Mouse (Mus musculus) inflammation-experienced regulatory T-cells, adult 6 months (primary cell): ENCODE measurements around the gene Abhd15. TPM values are rescaled to one million over a fixed set of nuclear protein-coding genes. Genes with fewer than 3 reads are reported as not detected.

Experiments
- ATAC-seq: one replicate; pipeline ENCODE4 v1.8.0; 2017
- polyA plus RNA-seq, 3 experiments: library from polyadenylated mRNA; unstranded; fragments of 100-300 nt; shearing (Covaris generic); gene quantifications; one replicate each; pipeline ENCODE4 v1.2.1; 2017

Abhd15 gene
- 1 to 10 TPM in 2 of 3 experiments, under 1 TPM in 1; 0.88 to 3.8 (median 3.5) TPM for polyA plus RNA-seq

DNA sequence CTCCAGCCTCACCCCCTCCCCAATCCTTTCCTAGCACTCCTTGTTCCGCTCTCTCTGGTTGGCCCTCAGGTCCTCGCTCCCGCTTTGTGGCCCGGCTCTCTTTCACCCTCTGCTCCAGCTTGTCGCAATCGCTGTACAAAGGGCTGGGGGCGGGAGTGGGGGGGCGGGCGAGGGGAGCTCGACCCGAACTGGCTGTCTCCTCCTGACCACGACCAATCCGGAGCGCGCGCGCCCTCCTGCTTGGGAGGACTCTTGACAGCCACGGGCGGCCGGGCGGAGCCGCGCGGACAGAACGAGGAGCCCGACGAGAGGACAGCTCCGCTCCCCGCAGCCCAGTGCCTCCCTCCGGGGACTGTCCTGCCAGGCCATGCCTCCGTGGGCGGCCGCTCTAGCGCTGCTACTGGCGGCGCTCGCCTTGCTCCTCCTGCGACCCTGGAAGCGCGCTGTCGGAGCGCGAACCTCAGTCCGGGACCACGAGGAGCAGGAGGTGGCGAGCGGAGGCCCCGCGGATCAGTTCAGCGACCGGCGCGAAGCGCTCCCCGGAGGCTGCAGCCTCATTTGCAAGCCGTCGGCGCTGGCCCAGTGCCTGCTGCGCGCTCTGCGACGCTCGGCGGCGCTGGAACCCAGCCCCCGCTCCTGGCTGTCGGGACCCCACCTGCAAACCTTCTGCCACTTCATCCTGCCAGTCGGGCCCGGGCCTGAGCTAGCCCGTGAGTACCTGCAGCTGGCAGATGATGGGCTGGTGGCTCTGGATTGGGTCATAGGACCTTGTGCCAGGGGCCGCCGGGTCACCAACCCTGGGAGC lies at the start of gene Abhd15:
Abhd15 (plus strand) TSS at position 290 of the 805 bp plus-strand sequence.
- no peak for ATAC-seq

DNA sequence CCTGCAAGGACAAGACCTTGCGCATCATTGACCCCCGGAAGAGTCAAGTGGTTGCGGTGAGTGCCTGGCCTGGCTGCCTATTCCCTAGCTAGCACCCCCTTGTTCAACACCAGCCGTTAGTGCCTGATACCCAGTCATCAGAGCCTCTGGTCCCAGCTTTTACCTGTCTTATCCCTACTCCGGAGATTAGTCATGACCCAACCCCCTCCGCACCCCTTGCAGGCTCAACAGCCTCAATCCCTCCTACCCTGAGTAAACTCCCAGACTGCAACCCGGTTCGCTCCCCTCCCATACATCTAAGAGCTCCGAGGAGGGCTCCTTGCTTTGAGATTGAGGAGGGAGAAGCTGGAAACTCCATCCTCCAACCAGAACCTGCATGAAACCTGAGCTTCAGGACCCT lies 48.4 kb upstream of the Abhd15 start:
- no peak for ATAC-seq

DNA sequence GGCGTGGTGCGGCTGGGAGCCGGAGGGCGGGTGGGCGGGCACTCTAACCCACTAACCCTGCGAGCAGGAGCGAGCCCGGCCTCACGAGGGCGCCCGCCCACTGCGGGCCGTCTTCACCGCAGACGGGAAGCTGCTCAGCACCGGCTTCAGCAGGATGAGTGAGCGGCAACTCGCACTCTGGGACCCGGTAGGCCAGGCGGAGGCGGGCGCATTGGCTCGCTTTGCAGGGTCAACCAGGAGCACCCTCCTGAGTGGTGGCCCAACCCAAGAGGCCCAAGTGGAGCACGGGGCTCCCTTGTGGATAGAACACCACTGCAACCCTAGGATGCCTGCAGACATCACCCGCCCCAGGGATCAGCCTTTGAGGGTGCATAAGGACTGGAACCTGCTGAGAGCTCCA lies 47.8 kb upstream of the Abhd15 start:
- peak; percentile 89 for ATAC-seq

DNA sequence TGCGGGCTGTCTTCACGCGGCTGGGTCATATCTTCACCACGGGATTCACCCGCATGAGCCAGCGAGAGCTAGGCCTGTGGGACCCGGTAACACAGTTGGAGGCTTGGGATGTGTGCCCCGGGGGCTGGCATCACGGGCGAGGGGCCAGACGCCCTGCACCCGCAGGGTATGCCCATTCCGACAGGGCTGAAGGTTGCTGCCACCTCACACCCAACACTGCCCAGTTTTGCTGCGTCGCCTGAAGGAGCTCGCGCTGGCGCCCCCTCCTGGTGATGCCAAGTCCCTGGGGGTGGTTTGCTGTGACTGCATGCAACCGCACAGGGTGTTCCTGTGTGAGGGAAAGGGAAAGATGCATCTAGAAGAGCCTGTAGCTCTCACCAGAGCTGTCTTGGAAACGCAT lies 47.1 kb upstream of the Abhd15 start:
- ATAC-seq = peak; percentile 81

DNA sequence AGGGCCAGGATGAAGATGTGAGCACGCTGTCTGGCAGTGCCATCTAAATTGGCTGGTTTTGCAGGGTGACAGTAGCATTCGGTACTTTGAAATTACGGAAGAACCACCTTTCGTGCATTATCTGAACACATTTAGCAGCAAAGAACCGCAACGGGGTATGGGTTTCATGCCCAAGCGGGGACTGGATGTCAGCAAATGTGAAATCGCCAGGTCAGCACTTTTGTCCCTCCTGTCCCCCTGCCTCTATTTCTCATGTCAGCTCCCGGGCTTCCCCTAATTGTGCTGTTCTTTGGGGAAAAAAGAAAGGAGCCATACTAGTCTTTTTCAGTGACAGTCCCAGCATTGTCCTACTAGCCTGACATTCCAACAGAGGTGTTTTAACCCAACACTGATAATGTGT lies 46.5 kb upstream of the Abhd15 start:
- no peak for ATAC-seq

DNA sequence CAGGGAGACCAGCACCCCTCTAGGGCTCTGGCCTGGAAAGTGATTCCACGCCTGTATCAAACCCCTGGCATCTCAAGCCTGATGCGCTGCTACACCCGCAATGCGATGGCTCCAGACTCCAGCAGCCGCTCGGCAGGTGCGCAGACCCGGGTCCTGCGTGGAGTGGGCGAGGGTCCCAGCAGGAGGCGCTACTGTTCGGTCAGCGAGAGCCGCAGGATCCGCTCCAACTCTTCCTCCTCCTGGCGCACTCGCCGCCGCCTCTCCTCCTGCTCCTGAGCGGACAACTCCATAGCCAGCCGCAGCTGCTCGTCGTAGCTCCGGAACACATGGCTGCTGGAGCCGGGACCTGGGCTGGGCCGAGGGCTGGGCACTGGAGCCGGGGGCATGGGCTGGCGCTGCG lies 43.5 kb upstream of the Abhd15 start:
- no peak for ATAC-seq

DNA sequence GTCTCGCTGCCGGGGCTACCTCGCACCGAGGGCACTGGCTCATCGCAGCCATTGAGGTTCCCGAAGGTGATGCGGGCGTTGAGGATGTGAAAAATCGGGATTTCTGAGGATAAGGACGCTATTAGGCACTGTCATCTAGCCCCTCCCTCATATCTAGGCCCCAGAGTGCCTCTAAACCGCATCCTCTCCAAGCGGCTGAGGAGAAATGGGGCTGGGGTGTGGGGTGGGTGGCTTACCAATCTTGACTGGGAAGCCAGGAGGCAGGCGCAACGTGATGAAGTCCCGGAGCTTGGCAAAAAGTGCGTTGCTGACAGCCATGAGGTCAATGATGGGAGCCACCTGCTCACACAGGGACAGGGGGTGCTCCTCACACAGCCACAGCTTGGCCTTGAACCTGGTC lies 42.1 kb upstream of the Abhd15 start:
- ATAC-seq = no peak

DNA sequence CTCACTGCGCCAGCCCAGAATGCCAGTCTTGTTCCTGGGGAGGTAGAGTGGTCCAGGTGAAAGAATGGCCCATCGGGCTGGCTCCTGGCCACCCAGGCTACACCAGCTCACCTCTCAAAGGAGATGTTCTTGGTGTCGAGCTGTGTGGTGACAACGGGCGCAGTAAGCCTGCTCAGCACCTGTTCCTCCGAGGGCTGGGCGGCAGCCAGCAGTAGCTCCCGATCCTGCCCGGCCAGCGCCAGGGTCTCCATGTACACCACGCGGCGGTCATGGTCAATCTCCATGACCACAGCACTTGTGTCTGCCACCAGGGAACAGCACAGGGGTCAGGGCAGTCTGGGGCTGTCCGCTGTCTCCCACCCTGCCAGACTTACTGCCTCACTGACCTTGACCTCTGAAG lies 38.7 kb upstream of the Abhd15 start:
- no peak for ATAC-seq

DNA sequence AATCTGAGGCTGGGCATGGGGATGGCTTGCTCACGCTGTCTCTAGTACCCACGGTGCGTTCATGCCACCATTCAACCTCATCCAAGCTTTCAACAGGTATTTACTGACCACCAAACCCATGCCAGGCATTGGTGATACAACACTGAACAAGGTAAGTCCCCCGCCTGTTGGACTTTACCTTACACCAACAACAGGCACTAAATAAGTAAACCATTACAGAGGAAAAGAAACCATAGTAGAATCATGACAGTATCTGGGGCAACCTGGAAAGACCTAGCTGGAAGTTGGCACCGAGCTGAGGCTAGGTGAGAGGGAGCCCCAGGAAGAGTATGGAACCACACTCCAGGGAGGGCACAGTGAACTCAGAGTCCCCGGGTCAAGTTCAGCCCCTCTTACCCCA lies 38.0 kb upstream of the Abhd15 start:
- no peak for ATAC-seq

DNA sequence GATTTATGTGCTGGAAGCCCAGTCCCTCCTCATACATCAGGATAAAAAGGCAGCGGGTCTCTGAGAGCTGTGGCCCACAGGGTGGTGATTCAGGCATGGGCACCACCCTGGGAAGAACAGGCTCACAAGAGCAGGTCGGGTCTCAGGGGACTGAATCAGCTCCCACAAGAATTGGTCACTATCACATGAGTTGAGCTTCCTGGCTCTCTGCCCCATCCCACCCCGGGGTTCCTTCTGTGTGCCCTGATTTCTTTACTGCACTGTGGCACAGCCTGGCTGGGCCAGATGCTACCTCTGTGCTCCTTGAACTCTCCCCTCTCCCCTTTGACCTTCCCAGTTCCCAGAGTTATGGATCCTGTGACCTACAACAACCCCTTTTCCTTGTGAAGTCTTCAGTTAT lies 31.9 kb upstream of the Abhd15 start:
- ATAC-seq = no peak

DNA sequence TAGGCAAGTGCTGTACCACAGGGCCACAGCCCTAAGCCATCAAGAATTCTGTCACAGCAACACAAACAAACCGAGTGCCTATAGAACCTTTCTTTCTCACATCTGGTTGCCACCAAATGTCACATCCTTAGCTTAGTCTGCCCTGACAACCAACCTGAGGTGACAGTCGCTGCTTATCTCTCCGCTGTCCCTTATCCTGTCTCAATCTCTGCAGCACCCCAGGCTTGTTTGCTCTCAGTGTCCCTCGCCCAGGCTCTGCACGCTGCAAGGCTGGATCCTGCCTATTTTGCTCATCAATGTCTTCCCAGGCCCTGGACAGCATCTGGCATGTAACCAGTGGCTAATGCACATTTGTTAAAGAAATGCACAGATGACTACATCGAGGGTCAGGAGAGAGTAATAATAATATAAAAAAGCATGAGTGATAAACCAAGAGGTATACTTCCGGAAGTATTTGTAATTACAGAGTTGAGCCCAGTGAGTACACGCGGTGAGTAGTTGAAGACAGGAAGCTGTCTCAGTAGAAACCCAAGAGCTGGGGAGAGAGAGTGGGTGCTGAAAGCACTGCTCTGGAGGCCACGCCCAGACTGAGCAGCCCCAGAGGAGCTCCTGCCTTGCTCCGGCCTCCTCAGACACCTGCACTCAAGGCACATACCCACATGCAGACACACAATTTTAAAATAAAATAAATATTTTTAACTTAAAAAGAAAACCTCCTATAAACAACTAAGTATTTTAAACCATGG lies 31.2 kb upstream of the Abhd15 start:
- ATAC-seq = peak; percentile 100

DNA sequence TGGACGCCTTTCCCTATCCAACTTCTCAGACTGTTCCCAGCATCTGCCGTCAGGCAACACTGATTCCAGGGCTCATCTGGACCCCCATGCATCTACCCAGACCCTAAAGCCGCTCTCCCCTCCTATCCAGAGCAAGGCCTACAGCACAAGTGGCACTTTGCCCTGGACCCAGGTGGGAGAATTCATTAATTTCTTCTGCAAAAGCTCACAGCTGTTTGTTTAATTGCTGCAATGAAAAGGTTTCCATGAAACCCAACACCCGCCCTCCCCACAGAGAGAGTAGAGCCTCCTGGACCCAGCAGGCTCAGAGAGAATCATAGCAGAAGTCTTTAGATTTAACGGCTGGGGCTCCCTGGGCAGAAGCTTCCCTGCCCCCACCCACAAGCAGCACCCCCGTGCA lies 29.7 kb upstream of the Abhd15 start:
- no peak for ATAC-seq

DNA sequence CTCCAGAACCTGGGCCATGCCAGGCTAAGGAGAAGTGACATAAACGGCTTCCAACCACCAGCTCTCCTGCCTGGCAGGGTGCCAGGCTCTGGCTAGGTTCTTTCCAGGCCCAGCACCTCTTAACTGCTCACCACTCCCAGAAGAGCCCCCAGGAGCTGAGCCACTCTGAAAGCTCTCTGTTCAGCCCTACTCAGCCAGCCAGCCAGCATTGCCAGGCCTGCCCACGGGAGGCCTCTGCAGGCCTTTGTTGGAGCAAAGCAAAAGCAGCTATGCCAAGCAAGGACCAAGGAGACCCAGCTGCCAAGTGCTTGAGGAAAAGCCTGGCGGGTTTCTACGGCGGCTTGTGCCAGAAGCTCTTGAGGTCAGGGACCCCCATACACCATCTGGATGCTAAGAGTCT lies 28.1 kb upstream of the Abhd15 start:
- no peak for ATAC-seq

DNA sequence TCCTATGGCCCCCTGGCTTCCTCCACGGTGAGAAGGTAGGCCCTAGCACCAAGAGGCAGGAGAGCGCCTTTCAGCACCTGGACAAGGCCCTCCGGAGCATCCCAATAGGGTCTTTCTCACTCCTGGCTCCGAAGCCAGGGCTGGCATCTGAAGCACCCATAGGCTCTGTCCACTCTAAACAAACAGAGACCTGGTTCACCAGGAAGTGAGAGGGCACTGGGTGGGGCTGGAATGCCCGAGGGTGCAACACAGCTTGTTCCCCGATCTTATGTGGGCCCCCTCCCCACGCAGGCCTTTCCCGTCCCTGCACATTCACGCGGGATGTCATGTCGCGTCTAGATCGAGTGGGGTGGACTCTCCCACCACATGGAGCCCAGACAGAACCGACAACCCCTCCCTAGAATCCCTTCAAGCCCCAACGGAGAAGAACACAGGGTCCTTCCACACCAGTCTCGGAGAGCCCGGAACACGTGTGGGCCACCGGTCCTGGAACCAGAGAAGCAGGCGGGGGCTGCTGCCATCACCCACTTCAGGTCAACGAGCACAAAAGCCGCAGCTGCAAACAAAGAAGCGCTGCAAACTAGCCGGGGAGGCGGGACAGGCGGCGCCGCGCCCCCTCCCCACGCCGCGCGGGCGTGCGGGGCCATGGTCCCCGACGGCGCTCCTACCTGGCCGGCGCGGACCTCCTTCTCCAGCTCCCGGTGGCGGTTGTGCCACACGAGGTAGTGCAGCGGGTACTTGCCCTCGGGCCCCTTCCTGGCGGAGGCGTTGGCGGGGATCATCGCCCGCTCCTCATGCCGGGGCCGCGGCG lies 25.9 kb upstream of the Abhd15 start:
- no peak for ATAC-seq

DNA sequence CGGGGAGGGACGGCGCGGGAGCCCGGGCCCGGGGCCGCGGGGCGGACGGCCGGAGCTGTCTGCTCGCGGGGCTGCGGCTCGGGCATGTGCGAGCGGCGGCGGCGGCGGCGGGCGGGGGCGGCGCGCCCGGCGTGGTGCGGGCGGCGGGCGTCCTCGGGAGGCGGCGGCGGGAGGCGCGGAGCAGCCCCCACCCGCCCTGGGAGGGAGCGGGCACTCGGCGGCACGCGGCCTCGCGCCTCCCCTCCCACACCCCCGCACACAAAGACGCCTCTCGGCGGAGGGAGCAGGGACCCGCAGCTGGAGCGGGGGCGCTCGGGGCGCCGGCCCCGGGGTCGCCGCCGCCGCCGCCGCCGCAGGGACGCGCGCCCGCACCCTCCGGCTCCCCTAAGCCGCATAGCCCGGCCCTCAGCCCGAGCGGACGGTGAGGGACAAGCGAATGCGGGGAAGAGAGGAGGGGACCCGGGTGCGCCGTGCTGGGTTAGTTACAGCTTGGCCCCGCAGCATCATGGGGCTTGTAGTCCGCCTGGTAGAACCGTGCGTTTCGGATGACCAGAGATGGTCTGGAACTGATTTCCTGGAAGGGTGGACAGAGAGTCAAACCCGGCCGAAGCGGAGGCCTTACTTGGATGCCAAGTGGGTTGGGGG lies 25.2 kb upstream of the Abhd15 start, which contains the start of gene Ankrd13b:
Ankrd13b (minus strand) TSS at position 88 of the 645 bp plus-strand sequence.
- no peak for ATAC-seq

DNA sequence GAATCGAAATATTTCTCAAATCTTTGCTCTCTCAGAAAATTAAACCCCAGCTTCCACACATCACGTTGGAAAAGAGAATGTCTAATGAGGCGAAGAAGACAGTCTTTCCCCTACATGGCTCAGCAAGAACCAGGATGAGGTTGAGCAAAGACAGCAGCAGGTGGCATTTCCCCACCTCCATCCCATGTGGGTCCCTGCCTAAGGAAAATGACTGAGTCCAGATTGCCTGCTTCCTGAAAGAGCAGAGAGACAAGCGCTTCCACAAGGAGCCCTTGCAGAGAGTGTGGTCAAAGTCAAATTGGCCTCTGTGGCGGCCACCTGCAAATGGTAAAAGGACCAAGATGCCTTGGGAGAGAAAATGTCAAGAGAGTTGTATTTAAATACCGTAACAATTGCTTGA lies 24.5 kb upstream of the Abhd15 start:
- no peak for ATAC-seq

DNA sequence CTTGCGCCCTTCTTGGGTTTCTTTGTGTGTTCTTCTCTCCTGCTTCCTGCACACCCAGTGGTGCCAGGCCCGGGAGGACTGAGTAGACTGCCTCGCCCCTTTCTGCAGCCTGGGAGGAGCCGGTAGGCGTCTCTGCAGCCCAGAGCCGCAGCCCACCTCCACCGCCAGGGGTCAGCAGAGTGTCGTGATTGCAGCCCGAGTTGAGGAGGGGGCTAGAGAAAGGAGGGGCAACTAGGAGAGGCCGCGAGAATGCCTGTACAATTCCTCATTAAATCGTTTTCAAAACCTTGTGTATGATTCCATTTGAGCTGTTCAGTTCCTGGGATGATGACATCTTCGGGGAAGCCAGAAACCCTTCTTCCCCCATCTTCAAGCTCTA lies 23.8 kb upstream of the Abhd15 start:
- peak; percentile 73 for ATAC-seq

DNA sequence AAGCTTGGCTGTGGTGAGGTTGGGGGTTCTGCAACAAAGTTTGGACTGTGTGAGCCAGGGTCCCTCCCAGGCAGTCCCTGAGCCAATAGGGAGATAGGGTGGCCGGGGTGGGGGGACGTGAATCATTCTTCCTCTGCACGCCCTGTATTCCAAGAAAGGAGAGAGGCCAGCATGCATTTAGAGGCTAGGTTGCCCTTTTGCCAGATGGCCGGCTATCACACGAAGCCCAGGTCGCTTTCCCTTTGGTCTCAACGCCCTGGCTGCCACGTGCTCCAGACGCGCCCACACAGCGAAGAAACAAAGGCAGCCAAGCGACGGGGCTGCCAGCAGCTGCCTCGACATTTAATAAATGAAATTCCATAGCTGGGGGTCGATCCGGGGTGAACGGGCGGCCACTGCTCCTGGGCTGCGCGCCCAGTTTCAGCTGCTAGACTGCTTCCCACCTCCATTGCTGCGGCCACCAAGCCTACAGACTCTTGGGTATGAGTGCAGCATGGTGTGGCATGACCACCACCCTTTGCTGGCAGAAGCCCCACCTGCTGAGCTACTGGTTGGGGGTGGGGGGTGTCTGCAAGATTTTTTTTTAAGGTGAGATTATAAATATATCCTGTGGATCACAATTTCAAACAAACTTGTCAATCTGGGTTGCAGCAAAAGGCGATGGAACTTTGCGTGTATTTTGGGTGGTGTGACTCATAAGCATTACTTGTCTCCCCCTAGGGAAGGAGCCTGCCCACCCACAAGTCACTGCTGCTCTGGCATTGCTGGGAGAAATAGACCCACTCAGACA lies 23.2 kb upstream of the Abhd15 start:
- ATAC-seq = peak; percentile 3

DNA sequence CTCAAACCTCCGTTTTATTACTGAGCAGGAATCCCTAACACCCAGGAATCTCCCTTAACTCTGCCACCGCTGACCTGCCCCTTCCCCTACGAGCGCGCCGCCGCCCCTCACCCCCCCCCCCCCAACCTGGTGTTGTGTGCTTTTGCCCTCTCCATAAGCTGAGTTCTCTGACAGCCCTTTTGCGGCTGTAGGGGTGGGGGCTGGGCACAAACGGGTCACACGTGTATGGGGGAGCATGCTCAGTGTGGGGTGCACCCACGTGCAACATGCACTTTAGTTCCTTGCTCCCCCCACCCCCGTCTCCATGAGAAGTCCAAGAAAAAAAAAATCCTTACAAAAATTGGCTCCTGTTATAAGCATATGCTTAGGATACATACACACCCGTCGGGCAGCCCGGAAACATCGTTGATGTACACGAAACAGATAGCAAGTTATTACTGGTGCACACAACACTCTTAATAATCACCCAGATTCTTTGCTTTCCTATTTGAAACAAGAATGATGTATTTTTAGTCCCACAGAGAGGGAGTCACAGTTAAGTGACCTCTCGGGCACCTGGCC lies 22.5 kb upstream of the Abhd15 start:
- ATAC-seq = no peak

DNA sequence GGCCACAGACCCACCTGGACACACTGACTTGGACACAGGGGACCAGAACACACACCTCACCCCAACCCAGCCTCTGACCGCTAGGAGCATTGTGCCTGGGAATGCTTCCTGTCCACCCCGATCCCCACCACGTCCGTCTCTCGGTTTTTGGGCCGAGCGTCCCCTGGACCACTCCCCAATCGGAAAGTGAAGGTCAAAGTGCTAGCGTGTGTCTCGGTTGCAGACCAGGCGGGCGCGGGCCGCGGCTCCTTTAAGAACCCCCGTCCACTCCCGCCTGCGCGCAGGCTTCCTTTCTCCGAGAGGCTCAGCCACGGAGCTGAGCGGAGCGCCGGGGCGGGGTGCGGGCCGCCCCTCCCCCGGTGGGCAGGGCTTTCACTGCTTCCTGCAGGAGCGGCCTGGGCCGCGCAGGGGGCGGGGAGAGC lies 22.0 kb upstream of the Abhd15 start:
- peak; percentile 76 for ATAC-seq
